Mouse (Mus musculus) adrenal gland, postnatal 10 days (tissue): ENCODE data around the gene Gigyf2. TPM values are rescaled to one million over a fixed set of nuclear protein-coding genes. Genes with fewer than 3 reads are reported as not detected.
A peak's percentile ranks its signal among the peaks of the same experiment; 100 is the strongest.
"Not testable (repeated sequence)": the region's sequence is repeated elsewhere in the genome, so short reads cannot be mapped to it uniquely, and the experiment has no call there.

Experiments used
- DNase-seq: peaks from one replicate; pipeline ENCODE4 v3.0.0; 2021; ENCODE audit warnings: mixed read lengths
- total RNA-seq, 2 experiments: library from RNA; stranded (reverse); gene quantifications; 2 replicates each; pipeline ENCODE4 v1.2.3; 2021

Gigyf2 gene
- total RNA-seq, 2 experiments from 2014 or later: 57.5 to 70.6 TPM

GRCm38 (mm10) chr1:87447183-87448104, 120.6 kb downstream of the Gigyf2 start:
- peak; percentile 75 for DNase-seq

GRCm38 (mm10) chr1:87449432-87449831, 122.6 kb downstream of the Gigyf2 start:
- DNase-seq: no peak

- no peak for DNase-seq
Measured at GRCm38 (mm10) chr1:87456425-87456824, 129.6 kb downstream of the Gigyf2 start.

DNA sequence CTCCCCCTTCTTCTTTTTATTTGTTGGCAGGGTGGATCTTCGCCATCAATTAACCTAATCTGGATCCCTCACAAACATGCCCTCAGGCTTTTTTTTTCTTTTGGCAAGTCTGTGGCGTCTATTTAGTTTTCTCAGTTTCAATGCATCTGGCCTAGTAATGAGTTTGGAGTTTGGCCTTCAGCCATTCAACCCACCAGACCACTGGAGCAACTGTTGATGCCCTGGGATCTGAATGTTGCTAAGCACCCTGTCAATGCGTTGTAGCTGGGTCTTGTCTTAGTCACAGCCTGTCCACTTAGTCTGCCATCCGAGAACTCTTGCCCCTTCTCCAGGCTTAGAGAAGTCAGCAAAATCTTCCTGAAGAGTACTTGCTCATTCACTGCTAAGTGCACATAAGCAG, 131.2 kb downstream of the Gigyf2 start:
- DNase-seq: no peak

GRCm38 (mm10) chr1:87459856-87460255, 133.1 kb downstream of the Gigyf2 start:
- DNase-seq: not testable (repeated sequence)

DNA sequence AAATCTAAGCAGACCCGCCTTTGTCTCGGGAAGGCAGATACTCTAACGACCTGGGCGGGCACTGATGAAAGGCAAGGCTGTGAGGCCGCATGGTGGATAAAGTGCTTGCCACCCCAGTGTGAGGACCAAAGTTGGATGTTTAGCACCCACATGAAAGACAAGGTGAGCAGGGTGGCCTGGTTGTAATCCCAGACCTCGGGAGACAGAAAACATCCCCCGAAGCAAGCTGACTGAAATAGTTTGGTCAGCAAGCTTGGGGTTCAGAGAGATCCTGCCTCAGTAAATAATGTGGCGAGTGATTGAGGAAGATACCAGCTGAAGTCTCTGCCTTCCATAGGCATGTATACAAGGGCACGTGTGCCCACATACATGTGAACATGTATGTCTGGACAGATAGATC, 140.7 kb downstream of the Gigyf2 start:
- DNase-seq: no peak

DNA sequence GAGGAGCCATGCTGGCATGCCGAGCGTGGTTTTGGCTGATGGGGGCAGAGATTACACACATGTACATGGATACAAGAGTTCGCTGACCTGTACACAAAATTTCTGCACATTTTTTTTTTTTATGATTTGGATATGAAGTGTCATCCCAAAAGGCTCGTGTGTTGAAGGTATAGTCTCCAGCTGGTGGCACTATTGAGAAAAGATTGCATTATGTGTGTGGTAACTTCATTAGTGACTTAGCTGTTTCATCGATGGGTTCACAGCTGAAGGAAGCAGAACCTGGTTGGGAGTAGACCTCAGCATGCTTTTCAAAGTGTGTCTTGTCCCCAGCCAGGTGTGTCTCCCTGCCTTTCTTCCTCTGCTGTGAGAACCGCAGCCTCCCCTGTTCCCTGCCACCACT, 141.5 kb downstream of the Gigyf2 start:
- DNase-seq: no peak

GRCm38 (mm10) chr1:87469971-87470370, 143.2 kb downstream of the Gigyf2 start, which contains the start of gene Snorc:
TSS of gene Snorc (plus strand) at chr1:87470271.
- DNase-seq: not testable (repeated sequence)

GRCm38 (mm10) chr1:87471914-87472313, 145.1 kb downstream of the Gigyf2 start:
- no peak for DNase-seq

- DNase-seq: peak; percentile 28
Measured at GRCm38 (mm10) chr1:87472576-87472975, 145.8 kb downstream of the Gigyf2 start.

- no peak for DNase-seq
Measured at GRCm38 (mm10) chr1:87475076-87475895, 148.5 kb downstream of the Gigyf2 start.

GRCm38 (mm10) chr1:87482546-87482945, 155.7 kb downstream of the Gigyf2 start:
- no peak for DNase-seq

GRCm38 (mm10) chr1:87486386-87486785, 159.6 kb downstream of the Gigyf2 start:
- DNase-seq: no peak

DNA sequence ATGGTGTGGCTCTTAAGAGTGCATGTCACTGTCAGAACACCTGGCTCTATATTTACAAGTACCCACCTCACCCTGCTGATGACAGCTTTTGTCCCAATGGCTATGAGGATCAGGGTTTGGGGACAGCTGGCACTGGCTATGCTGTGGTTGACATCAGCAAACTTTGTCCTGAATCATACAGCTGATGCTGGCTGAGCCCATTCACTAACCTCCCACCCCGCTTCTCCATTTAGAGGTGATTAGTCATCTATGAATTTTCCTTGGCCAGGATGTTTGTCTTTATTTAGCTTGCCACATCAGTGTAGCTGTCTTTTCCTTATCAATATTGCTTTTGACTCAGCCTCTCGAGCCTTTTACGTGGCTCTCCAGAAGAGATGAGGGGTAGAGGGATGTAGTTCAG, 165.5 kb downstream of the Gigyf2 start:
- no peak for DNase-seq

- DNase-seq: no peak
Measured at GRCm38 (mm10) chr1:87493542-87493941, 166.7 kb downstream of the Gigyf2 start.

Other genes with a start within 250 kb of the Gigyf2 start
- not detected for gene Alppl2, start 237.1 kb upstream of the Gigyf2 start, total RNA-seq
- gene Alpi, start 225.4 kb upstream of the Gigyf2 start, total RNA-seq: not detected
- not detected for gene Akp3, start 202.0 kb upstream of the Gigyf2 start, total RNA-seq
- 10 to 100 TPM in 1 of 2 experiments, 1 to 10 TPM in 1; 2.4 to 10.1 TPM for gene Ecel1, start 170.5 kb upstream of the Gigyf2 start, total RNA-seq
- not detected for gene Prss56, start 143.7 kb upstream of the Gigyf2 start, total RNA-seq
- under 1 TPM; 0.27 to 0.97 TPM for gene Chrnd, start 136.4 kb upstream of the Gigyf2 start, total RNA-seq
- under 1 TPM in 1 of 2 experiments, not detected in 1; 0.30 TPM for gene Chrng, start 122.3 kb upstream of the Gigyf2 start, total RNA-seq
- 10 to 100 TPM; 90.6 to 91.7 TPM for gene Eif4e2, start 113.1 kb upstream of the Gigyf2 start, total RNA-seq
- 100 to 1,000 TPM; 121 to 185 TPM for gene Efhd1, start 62.6 kb upstream of the Gigyf2 start, total RNA-seq
- not detected for gene Kcnj13, start 67.7 kb downstream of the Gigyf2 start, total RNA-seq
- gene Snorc, start 143.3 kb downstream of the Gigyf2 start, total RNA-seq: under 1 TPM in 1 of 2 experiments, not detected in 1; 0.81 TPM
- gene Neu2, start 182.9 kb downstream of the Gigyf2 start, total RNA-seq: under 1 TPM; 0.72 to 0.79 TPM
- gene Ngef, start 246.9 kb downstream of the Gigyf2 start, total RNA-seq: 1 to 10 TPM; 2.3 to 5.1 TPM